Mouse (Mus musculus): Measurements from ENCODE around the gene Ube2g1.
"Not testable (repeated sequence)": the region's sequence is repeated elsewhere in the genome, so short reads cannot be mapped to it uniquely, and the experiment has no call there.

Gene Ube2g1

DNA sequence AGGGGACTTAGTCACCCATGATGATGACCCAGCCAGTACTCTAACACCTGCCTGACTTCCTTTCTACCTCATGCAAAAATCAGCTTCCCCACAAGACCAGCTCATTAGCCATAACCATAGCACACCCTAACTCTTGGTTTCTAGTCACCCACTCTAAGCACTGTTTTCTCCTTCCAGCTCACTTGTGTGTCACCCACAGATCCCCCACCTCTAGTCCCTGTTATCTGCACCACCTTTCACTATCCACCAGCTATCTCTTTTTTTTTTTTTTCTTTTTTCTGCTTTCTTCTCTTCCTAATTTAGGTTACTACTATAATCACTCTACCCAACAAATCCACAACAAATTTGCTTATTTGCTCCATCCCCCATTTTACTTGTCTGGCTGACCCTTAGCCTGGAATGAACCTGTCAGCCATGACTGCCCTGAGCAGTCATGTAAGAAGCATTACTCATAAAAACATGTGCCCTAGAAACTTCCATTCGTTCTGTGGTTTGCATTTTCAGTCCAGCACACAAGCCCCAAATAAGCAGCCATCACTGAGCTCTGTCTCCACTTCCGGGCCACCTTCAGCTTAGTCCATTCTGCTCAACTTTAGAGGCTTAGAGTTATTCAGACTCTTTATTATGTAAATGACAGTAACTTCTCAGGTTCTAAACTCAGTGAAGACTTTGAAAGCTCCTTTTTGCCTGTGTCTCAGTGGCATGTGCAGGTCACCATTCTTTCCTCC is 11.9 kb upstream of the Ube2g1 start:
- in situ Hi-C loops (cut with MboI; ENCODE audit: low sequenced_read_pairs): no loop called here

DNA sequence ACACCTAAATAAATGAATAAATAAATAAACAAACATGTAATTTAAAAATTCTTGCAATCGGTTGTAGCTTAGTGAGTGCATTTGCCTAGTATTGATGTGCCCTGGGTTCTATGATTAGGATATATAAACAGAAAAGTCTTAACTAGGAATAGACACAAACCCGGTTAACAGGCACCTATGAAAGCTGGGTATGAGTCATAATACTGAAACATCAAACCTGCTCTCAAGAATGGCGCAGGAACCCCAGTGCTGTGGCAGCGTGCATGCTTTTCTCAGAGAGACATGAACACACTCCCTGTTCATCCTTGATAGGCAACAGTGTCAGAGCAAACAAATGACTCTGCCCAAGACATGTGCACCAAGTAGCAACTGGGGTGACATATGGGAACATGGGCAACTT is 9.3 kb upstream of the Ube2g1 start:
- in situ Hi-C loops (cut with MboI; ENCODE audit: low sequenced_read_pairs): no loop called here

DNA sequence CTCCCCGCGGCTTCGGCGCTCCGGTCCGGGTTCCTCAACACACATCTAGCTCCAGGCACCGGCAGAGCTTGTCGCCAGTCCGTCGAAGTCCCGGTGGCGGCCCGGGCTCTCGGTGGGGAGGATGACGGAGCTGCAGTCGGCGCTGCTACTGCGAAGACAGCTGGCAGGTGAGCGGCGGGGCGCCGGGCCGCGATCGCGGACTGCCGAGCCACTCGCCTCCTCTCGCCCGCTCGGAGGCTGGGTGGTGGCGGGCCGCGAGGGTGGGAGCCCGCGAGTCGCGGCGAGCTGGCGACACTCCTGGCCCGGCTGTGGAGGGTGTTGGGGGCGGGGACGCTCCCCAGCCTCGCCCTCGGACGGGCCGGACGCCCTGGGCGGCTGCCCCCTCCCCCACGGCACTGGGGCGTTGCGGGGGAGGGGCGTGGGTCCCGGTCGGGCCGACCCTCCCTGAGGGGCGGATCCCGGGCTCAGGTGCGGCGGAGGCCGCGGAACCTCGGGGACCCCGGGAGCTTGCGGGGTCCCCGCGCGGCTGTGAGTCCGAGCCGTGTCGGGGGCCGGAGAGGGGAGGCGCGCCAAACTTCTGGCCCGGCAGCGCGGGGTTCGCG is 487 bp downstream of the Ube2g1 start:
- in situ Hi-C loops (cut with MboI; ENCODE audit: low sequenced_read_pairs): no loop called here

DNA sequence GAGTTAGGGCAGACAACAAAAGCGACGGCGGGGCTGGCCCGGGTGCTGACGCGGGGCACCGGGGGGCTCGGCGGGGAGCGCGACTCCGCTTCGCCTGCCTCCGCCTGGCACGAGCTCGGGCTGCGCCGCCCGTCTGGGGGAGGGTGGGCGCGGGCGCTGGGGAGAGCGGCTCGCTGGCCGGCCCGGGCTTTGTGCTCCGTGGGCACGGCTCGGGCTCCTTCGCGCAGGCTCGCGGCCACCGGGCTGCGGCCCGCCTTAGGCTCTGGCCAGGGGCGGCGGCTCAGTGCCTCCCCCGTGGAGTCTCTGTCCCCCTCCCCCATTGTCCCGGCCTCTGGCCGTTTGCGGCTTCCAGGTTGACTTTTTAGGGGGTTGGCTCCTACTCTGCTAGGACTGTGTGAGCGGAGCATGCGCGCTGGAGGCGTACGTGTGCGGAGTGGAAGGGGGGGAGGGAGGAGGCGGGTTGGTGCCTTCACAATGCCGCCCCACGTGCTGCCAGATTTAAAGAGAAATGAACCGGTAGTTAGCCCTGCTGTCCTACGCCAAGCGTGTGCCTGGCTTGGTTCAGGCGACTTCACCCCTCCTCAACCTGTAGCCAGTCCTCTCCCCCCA is 1.1 kb downstream of the Ube2g1 start:
- in situ Hi-C loops (cut with MboI; ENCODE audit: low sequenced_read_pairs): no loop called here

DNA sequence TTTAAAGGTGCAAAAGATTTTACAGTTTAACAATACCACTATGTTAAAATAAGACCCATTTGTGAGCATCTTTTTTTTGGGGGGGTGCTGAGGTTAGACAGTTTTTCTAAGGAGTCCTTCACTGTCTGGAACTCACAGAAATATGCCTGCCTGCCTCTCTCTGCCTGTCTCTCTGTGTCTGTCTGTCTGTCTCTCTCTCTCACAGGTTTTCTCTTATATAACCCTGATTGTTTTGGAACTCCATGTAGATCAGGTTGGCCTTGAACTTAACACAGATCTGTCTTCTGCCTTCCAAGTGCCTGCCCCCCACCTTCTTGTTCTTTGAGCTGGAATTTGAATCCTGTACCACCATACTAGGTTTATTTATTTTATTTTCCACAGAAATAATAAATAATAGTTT is 2.2 kb downstream of the Ube2g1 start:
- in situ Hi-C loops (cut with MboI; ENCODE audit: low sequenced_read_pairs): no loop called here

DNA sequence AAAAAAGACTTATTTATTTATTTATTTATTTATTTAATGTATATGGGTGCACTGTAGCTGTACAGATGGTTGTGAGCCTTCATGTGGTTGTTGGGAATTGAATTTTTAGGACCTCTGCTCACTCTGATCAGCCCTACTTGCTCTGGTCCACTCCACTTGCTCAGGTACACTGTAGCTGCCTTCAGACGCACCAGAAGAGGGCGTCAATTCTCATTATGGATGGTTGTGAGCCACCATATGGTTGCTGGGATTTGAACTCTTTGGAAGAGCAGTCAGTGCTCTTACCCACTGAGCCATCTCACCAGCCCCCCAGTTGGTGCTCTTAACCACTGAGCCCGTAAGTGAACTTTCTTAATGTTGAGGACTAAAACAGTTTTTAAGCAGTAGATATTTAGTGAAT is 7.3 kb downstream of the Ube2g1 start:
- in situ Hi-C loops (cut with MboI; ENCODE audit: low sequenced_read_pairs): not testable (repeated sequence)

DNA sequence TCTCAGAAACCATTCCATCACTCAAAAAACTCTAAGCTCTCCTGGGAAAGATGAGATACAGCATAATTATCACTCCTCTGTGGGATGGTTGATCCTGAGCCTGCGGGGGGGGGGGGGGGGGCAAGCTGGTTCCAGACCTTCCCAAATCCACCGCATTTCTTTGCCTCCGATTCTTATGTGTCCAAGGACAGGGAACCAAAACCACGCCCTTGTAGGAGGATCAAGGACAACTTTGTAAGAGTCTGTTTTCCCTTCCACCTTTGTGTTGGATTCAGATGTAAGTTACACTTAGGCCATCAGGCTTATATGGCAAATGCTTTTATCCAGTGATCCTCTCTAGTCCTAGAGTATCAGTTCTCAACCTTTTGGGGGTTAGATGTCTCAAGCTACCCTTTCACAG is 8.8 kb downstream of the Ube2g1 start:
- in situ Hi-C loops (cut with MboI; ENCODE audit: low sequenced_read_pairs): no loop called here

DNA sequence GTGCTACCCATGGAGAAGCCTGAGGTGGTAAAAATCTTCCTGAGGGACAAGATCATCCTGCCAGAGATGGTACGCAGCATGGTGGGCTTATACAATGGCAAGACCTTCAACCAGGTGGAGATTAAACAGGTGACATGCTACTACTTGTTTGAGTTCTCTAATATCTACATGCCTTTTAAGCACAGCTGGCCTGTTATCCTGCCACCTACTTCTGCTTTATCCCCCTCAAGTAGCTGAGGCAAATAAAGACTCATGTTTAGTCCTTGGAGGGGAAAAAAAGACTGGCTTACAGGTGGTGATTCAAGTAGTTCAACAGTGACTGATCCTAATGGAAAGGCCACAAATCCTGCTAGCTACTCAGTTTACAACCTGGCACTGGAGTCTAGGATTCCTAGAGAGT is 11.4 kb downstream of the Ube2g1 start:
- in situ Hi-C loops (cut with MboI; ENCODE audit: low sequenced_read_pairs): no loop called here

DNA sequence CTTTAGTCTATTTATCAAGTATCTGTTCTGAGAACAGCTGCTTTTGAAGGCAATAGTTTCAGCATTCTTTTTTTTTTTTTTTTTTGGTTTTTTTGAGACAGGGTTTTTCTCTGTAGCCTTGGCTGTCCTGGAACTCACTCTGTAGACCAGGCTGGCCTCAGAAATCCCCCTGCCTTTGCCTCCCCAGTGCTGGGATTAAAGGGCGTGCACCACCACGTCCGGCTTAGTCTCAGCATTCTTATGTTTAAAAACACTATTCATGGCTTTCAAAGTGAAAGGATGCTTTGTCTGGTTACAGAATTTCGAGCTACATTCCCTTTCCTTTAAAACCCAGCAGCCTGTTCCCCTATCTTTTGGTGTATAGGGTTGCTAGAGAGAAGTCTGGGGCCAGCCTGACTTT is 35.6 kb downstream of the Ube2g1 start:
- in situ Hi-C loops (cut with MboI; ENCODE audit: low sequenced_read_pairs): no loop called here

DNA sequence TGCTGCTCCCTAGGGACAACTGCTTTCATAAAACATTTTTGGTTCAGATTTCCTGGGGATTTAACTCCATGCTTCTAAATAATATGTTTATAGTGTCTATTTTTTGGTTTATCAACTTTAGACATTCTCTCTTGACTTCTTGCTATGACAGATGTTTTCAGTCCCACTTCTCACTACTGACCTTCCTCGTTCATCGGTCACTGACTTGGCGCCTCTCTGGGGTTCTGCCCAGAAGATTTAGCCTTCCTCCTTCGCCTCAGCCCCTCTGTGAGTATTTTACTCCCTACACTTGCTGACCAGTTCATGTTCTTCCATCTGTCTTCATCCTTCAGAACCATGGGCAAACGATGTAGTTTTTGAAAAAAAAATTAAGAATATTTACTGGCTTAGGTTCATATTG is 38.3 kb downstream of the Ube2g1 start:
- in situ Hi-C loops (cut with MboI; ENCODE audit: low sequenced_read_pairs): no loop called here

DNA sequence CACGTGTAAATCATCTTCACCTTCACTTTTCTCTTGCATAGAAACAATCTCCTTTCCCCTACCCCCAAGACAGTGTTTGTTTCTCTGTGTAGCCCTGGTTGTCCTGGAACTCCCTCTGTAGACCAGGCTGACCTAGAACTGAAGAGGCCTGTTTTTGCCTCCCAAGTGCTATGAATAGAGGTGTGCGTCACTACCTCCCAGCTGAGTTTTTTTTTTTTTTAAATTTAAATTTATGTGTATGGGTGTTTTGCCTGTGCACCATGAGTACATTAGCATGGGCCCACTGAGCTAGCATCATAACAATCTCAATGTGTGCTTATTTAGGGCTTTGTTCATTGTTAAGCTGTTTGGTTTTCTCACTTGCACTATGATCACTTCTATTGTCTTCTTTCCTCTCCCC is 43.3 kb downstream of the Ube2g1 start:
- in situ Hi-C loops (cut with MboI; ENCODE audit: low sequenced_read_pairs): no loop called here

DNA sequence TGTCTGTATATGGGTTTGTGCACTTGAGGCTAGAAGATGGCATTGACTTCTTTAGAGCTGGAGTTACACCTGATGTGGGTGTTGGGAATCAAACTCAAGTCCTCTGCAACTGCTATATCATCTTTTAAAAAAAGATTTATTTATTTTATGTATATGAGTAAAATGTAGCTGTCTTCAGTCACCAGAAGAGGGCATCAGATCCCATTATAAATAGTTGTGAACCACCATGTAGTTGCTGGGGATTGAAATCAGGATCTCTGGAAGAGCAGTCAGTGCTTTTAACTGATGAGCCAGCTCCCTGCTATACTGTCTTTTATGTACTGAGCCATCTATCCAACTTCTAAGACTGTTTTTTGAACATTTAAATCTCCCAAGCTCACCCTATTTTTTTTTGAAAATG is 52.8 kb downstream of the Ube2g1 start:
- in situ Hi-C loops (cut with MboI; ENCODE audit: low sequenced_read_pairs): no loop called here

DNA sequence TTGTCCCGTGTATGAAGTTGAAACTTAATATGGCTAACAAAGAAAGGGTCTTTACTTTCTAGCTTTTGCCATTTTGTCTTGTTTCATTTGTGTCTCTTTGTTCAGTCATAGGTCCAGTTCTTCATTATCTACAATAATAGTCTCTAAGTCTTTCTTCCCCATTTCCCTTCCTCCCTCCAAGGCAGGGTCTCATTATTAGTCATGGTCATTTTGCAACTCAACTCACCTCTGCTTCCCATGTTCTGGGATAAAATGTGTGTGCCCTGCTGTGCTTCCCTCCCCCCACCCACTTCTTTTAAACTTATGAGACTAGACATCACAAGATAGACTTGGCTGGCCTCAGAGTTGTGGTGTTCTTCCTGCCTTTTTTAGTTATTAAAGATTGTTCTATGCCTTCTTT is 53.3 kb downstream of the Ube2g1 start:
- in situ Hi-C loops (cut with MboI; ENCODE audit: low sequenced_read_pairs): no loop called here

DNA sequence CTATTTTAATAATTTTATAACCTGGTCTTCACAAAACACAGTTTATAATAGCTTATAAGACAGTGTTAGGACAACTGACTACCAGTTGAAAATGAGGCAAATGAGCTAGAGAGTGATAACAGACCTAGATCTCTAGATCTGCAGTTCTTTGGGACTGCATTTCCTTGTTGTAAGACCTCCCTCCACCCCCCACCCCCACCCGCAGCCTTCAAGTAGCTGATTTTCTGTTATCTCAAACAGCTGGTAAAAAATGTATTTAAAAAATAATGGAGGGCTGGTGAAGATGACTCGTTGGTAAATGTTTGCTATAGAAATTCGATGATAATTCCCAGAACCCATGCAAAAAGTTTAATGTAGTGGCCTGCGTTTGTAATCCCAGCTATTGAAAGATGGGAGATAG is 57.6 kb downstream of the Ube2g1 start:
- in situ Hi-C loops (cut with MboI; ENCODE audit: low sequenced_read_pairs): no loop called here

DNA sequence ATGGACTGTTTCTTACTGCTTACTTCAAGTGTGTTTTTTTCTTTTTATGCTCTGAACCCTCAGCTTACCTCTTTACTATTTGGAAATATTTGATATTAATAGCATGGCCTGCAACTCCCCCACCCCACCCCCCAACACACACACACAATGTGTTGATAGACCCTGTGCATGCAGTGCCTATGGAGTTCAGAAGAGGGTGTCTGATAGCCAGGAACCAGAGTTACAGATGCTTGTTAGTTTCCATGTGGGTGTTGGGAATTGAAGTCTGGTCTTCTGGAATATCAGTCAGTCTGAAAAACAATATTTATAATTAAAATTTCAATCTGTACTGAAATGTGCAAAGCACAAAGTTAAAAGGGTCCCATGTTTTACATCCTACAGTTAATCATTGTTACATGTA is 63.6 kb downstream of the Ube2g1 start:
- in situ Hi-C loops (cut with MboI; ENCODE audit: low sequenced_read_pairs): no loop called here

DNA sequence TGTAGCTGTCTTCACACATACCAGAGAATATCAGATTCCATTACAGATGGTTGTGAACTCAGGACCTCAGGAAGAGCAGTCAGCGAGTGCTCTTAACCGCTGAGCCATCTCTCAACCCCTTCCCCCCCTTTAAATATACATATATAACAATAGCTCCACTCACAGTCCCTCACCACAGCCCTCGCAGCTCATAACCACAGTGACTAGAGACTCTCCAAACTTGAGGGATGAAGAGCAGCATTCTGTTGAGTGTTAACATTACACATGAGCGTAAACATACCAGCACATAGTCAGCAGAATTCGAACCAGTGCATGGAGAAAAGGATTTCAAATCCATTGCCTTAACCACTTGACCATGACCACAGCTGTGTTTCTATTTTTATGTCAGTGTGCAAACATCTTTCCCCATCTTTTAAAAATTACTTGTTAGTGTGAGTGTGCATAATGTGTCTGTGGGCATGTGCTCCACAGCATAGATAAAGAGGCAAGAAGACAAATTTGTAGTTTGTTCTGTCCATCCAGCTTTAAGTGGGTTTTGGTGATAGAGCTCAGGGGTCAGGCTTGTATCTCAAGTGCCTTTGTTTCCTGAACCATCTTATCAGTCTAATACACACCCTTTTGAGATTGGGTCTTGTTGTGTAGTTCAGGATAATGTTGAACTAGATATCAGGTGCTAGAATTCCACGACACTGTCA is 64.4 kb downstream of the Ube2g1 start:
- in situ Hi-C loops (cut with MboI; ENCODE audit: low sequenced_read_pairs): no loop called here

DNA sequence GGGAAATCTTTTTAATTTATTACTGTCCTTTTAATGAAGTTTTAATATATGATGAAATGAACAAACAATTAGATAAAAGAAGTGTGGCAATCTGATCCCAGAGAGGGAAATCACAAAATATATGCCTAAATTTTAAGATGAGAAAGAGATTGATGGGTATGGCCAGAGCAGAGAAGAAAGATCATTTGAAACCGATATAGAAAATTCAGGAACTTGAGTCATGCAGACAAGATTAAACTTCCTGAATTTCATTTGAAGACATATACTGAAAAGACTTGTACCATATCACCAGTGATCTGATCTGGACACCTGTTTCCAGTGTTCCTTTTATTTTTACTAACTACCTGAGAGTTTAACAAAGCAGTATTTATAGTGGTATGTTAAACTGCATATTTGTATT is 65.4 kb downstream of the Ube2g1 start:
- in situ Hi-C loops (cut with MboI; ENCODE audit: low sequenced_read_pairs): no loop called here

DNA sequence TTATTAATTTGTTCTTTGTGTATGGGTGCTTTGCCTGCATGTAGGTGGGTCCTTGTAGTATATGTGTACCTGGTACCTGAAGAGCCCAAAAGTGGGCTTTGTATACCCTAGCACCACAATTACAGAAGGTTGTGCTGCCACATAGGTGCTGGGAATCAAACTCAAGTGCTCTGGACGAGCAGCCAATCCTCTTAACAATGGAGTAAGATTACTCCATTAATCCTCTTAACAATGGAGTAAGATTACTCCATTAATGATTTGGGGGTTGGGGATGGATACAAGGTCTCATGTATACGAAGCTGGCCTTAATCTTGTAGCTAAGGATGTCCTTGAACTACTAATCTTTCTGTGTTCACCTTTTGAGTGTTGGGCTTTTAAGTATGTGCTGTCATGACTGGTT is 68.2 kb downstream of the Ube2g1 start:
- in situ Hi-C loops (cut with MboI; ENCODE audit: low sequenced_read_pairs): no loop called here

DNA sequence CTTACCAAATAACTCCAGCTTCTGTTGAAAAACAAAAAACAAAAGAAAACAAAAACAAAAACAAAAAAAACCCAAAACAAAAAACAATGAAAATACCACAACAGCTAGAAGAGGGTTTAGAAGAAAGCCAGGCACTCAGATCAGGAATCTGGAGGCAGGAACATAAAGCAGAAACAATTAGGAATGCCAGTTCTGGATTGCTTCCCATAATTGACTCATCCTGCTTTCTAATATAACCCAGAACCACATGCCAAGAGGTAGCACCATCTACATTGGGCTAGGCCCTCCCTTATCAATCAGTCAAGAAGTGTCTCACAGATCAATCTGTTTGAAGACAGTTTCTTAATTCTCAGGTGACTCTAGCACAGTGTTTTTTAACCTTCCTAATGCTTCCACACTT is 73.6 kb downstream of the Ube2g1 start:
- in situ Hi-C loops (cut with MboI; ENCODE audit: low sequenced_read_pairs): no loop called here

DNA sequence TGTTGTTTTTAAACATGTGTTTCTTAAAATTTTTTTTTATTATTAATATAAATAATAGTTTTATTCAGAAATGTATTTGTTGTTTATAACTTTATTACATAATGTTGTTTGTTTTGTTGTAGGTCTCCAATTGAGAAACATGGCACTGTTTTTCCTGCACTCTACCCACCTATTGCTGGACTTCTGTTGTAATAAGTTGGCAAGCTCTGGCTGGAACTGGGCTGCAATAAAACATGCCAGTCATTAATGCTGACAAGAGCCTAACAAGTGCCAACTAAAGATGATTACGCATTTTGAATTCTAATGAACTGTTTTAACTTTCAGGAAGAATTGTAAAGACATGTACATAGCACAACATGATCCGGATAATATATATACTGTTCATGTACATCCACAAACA is 76.3 kb downstream of the Ube2g1 start:
- in situ Hi-C loops (cut with MboI; ENCODE audit: low sequenced_read_pairs): no loop called here

DNA sequence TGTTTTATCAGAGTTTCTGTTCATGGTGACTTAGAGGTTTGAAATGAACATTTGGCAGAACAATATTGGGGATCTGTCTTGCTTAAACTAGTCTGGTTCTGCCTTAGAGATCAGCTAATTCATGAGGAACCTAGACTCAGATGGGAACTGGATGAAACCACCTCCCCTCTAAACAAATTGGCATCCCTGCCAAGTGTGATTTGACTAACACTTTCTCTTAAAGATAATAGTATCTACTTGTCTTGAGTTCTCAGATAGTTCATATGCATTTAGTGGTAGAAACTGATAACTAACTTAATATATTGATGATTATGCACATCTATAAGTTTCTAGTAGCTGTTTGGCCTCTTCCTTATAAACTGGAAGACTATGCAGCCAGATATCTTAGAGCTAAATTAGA is 79.6 kb downstream of the Ube2g1 start:
- in situ Hi-C loops (cut with MboI; ENCODE audit: low sequenced_read_pairs): no loop called here

DNA sequence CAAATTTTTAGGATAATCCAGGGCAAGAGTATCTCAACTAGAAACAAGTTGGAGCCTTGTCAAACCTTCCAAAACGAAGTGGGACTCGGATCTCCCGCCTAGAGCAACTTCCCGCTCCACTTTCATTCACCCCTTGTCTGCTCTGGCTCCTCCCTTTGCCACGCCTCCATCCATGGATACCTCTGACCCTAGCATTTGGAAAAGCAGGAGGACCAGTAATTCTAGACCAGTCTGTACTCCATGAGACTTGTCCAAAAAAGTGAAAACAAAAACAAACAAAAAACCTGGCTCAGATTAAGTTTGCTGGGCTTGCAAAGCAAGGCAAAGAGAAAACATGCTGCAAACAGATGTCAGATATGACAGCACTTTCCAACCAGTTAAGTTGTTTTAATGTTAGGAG is 81.2 kb downstream of the Ube2g1 start:
- in situ Hi-C loops (cut with MboI; ENCODE audit: low sequenced_read_pairs): no loop called here

All from CH12F3 (cell line).